Mouse (Mus musculus): ENCODE measurements around the gene Prpf38a. TPM values are rescaled to one million over a fixed set of nuclear protein-coding genes. Genes with fewer than 3 reads are reported as not detected.

Prpf38a gene
- 10 to 100 TPM; 35.1 to 37.0 TPM for total RNA-seq (2021)
- long read RNA-seq, experiment 1, transcript Prpf38a-201 (10 exons, 1,516 nt): major isoform, 29 of 30 reads
- long read RNA-seq, experiment 1, partial matches to known transcripts: 0 of 30 reads
- long read RNA-seq, experiment 1, other reads (novel, unspliced or antisense): 1 of 30 reads
- long read RNA-seq, experiment 2, transcript Prpf38a-201 (10 exons, 1,516 nt): major isoform, 41 of 45 reads
- long read RNA-seq, experiment 2, partial matches to known transcripts: 2 of 45 reads
- long read RNA-seq, experiment 2, other reads (novel, unspliced or antisense): 2 of 45 reads

DNA sequence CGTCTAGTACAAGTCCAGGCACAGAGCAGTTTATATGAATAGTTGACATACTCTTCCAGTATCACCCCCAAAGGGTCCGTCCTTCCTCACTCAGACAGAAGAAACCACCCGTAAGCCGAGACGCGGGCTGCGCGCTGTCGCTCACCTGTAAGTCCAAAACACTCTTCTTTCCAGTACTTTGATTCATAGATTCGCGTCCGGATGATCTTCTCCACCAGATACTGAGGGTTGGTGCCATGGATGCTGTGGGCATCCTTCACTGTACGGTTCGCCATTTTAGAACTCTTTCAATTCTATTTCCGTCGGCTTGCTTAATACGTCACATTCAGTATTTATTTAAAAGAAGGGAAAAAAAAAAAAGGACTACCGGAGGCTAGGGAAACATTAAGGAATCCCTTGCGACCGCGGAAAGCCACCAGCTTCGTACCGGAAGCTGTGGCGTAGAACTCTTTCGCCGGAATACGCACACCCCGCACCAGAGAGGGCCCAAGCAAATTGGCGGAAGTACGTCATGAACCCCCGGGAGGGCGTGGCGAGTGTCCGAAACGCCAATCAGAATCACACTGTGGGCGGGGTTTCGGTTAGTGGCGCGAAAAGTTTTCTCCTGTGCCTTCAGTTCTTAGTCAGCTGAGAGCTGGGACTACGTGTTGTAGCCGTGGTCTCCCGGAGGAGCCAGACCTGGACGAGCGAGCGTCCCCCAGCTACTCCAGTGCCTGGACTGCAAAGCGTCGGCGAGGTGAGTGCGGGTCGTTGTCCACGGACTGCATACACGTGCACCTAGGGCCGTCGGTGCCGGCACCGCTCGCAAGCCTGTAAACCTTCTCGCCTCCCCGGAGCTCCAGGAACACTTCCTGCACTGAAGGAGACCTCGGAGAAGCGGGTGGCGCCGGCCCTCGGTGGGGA, at the start of gene Prpf38a, which contains the start of gene Orc1:
Gene Prpf38a (minus strand): TSS at position 497 of the 903 bp plus-strand sequence.
Gene Orc1 (plus strand): TSS at position 584 of the 903 bp plus-strand sequence.
- peak; percentile 95 to 98 for DNase-seq (ENCODE audit: low spot score in 2 of 2)

DNA sequence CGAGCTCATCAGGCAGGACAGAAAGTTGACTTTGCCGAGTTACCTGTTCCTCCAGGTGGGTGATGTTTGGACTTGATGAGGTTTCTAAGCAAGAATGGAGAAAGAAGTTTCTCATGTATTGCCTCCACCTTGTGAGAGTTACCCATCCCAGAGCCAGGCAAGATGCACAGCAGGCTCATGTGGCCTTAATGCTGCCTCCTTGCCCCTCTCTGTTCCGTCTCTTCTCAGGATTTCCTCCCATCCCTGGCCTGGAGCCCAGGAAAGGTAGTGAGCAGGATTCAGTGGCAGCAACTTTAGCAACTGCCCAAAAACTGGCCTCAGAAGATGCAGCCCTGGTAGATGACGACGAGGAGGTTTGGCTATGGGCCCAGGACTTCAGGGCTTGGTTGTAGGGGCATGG, 47.9 kb upstream of the Prpf38a start:
- DNase-seq (ENCODE audit: low spot score in 2 of 2): no peak

DNA sequence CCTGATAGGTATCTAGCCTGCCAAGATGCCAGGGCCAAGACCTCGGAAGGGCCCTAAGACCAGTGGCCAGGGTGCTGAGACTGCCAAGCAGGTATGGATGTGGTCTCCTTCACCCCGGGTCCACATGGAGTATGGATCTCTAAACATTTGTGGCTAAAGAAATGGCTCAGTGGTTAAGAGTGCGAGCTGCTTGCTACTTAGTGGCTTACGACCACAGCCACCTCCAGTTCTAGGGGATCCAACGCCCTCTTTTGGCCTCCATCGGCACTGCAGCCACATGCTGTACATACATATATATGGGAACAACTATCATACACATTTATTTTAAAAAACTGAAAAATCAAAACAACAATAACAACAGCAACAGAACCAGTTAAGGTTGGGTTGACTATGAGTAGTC, 42.4 kb upstream of the Prpf38a start:
- DNase-seq (ENCODE audit: low spot score in 2 of 2): no peak

DNA sequence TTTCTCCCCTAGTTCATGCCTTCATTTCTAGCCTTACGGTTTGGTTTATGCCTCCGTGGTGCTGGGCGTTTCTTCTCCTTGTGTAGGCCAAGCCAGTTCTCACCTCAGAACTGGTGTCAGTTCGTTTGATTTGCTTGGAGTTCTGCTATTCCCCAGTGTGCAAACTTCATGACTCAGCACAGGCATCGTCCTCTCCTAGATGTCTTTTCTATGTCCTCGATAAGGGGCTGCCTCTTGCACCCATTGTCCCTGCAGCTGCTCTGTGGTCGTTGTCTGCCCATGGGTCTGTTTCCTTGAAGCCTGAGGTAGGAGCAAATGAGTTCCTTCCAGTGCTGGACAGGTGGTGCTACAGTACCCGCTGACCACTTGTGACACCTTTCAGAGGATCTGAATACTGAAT, 41.4 kb upstream of the Prpf38a start:
- DNase-seq (ENCODE audit: low spot score in 2 of 2): no peak

DNA sequence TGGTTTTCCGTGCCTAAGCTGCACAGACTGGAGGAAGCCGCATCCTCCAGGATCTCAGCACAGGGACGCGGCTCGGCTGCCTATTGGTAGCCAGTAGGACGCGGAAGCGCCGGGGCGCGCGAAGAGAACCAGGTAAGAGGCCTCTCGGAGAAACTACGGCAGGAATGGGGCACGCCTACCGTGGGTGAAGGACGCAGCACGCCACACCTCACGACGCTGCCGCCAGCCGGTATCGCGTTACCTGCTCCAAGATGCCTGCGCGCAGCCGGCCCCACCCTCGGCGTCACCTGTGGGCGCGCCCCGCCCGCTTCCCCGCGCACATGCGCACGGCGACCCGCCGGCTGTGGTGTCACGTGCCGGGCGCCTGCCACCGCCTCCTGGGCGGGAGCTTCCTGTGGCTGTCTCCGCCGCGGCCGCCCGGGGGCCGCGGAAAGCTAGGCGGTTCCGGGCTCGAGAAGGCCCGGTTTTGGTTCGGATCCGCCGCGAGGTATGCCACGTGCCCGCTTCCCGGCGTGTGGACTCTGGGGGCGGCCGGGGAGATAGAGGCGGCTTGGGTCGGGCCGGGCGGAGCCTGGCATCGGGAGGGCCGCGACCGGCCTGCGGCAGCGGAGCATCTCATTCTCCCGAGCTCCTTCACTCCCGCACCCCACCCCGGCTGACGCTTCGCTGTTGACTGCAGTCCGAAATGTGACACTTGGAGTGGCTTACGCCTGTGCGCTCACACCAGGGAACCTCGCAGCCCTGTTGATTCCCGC, 40.6 kb upstream of the Prpf38a start, which contains the start of gene Cc2d1b:
Gene Cc2d1b (plus strand): TSS at position 354 of the 755 bp plus-strand sequence.
- DNase-seq (ENCODE audit: low spot score in 2 of 2): peak; percentile 85 to 90

DNA sequence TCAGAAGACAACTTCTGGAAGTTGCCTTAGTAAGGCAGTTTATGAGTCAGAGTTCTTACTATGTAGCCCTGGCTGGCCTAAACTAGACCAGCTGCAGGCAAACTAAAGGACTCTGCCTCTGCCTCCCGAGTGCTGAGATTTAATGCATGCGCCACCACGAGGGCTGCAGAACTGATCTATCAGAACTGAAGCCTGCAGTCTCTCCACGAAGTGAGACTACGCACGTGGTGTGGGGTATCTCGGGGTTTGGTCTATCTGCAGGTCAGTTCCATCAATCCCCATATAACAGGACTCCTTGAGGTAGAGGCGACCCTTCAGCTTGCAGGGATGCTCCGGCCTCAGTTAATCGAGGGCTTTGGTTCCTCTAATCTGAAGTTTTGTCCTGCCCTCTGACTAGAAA, 40.0 kb upstream of the Prpf38a start:
- no peak for DNase-seq (ENCODE audit: low spot score in 2 of 2)

DNA sequence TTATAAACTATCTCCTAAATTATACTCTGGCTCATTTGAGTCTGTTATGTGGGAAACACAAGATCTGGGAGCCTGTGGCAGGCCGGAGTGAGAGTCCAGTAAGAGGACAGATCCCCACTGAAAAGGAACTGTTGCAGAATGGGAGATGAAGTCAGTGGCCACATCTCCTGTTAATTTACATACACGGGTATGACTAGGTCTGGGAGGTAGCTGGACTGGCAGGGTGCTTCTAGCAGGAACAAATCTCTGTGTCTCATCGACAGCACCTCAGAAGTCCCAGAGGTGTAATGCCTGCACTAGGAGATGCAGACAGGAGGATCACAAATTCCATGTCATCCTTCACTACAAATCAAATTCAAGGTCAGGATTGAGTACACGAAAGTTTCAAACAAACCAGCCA, 39.5 kb upstream of the Prpf38a start:
- DNase-seq (ENCODE audit: low spot score in 2 of 2): no peak

DNA sequence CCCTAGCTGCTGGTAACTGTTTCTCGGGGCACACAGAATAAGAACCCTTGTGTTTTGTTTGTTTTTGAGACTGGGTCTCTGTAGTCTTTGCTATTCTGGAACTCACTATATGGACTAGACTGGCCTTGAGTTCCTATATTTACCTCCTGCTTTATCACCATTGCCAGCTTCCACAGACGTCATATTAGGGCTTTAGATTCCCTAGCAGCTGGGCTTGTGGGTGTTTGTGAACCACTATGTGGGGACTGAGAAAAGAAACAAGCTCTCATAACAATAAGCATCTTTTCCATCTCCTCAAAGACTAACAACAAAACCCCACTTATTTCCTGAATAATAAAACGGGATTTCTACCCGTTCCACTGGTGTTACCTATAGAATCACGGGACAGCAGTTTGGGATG, 31.8 kb upstream of the Prpf38a start:
- DNase-seq (ENCODE audit: low spot score in 2 of 2): no peak

DNA sequence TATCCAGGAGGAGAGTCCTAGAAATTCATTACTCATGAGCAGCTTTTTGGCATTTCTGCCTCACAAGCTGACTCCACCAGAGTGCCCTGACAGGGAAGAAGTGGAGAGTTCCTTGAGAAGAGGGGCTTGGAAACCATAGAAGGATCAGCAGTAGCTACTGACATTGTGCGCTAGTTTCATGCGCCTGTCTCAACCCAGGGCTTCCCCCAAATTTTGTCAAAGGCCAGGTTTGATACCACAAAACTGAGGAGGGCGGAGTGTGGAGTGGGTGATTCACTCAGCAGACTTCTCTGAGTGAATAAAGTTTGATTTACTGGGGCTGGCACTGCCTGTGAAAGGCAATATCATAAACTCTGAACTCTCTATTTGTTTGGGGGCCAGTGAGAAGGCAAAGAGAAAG, 29.5 kb upstream of the Prpf38a start:
- no peak for DNase-seq (ENCODE audit: low spot score in 2 of 2)

DNA sequence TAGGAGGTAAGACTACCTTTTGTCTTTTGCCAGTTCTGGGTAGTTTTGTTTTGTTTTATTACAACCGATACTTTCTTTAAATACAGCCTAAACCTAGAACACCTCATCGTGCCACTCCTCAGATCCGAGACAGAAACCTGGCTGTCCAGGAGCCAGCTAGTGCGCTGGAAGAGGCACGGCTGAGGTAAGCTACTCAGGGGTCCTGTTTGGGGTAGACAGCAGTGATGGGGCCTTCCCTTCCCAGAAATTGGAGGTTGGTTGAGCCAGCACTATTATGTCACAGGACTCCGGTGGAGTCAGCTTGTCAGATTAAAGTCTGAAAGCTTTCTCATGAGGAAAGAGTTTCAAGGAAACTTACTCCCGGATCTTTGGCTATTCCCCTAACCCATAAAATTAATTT, 22.7 kb upstream of the Prpf38a start:
- DNase-seq (ENCODE audit: low spot score in 2 of 2): no peak

DNA sequence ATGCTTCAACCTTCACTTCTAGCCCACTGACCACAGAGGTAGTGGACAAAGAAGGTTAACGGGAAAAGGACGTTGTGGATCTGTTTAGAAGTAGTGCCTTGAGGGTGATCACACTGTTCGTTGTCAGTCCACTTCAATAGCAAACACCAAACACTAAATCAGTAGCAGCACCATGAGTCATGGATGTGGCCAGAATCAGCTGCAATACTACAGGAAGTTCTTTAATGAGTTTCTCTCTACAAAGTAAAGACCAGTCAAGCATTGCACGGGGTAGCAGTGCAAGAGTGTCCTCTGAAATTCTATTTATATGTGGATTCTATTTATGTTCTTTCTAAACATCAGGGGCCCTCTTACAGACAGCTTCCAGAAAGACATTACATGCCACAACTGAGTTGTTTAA, 19.2 kb upstream of the Prpf38a start:
- DNase-seq (ENCODE audit: low spot score in 2 of 2): no peak

DNA sequence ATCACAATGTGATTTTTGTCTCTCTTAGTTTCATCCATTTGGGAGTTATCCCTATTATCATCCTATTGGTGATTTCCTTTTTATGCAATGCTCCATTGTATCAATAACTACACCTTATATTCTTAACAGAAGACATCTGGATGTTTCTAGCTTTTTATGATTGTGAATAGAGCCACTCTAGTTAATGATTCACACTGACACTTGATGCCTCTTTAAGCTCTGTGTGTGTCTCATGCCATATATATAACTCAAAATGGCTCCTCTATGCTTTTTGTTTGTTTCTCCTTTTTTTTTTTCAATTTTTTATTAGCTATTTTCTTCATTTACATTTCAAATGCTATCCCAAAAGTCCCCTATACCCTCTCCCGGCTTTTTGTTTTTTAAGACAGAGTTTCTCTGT, 16.6 kb upstream of the Prpf38a start:
- no peak for DNase-seq (ENCODE audit: low spot score in 2 of 2)

DNA sequence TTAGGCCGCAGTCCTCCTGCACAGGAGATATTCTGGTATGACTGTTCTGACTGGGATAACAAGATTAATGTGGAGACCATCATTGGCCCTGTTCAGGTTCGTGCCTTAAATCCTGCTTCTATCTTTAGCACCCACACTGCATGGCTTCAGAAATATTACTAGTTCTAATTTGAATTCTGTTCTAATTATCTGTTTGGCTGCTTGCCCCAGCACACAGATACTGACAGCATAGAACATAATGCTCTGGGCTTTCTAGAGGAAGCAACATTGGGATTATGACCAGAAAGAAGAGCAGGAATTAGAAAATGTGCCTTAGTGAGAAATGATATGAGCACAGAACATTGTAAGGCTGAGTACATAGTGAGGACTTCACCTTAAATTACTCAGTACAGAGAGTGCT, 14.2 kb upstream of the Prpf38a start:
- DNase-seq (ENCODE audit: low spot score in 2 of 2): peak; percentile 14 to 64

DNA sequence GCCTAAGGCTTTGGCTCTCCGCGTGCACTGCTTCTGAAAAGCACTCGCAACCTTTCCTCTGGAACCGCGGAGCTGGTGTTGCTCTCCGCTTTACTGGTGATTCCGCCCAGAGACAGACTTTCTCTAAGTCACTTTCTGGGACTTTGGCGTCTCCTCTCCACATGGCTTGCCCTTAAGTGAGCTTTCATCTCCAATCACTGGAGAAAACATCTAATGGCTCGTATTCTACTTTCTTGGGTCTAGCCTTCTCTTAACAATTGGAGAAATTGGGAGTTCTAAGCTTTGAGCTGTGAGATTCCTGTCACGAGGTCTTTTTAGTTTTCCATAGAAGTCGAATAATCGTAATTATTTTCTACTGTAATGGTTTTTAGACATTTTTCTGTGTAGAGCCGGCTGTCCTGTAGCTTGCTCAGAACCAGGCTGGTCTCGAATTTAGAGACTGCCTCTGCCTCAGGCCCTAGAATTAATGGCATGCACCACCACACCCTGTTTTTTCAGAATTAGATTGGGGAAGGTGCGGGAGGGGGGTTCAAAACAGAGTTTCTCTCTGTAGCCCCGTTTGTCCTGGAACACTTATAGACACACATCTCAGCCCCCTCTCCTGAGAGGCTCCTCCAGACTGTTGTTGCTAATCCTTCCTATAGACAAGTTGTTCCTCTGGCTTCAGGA, 741 bp upstream of the Prpf38a start:
- DNase-seq (ENCODE audit: low spot score in 2 of 2): no peak

DNA sequence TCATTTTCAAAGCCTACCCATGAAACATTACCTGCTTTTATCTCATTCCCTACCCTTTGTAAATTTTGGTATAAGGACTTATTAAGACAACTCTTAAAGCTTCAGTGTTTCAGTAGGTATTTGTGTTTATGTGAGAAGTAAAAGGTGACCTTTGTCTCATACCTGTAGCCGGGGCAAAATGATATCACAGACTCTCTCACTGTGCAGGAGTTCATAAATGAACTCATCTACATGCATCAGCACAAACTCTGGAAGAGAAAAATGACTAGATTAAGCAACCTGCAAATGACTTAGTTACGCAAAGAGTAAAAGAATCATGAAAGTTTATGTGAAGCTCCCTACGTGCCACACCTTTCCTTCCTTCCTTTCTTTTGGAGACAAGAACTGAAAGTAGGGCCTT, 6.5 kb downstream of the Prpf38a start:
- DNase-seq (ENCODE audit: low spot score in 2 of 2): no peak

DNA sequence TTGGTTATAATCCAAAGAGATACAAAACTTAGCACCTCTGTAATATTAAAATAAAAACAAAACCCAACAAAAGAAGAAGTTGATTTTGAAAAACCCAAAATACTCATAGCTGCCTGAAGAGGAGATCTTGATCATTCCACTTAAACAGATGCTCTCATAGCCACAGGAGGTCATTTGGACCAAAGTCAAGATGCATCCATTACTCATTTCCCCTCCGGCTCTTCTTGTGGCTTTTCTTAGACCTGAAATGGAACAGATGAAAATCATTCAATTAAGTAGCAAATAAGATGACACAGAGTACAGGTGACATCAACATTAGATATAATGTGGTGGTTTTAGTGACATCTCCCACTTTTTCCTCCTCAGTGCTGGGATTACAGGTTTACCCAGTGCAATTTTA, 14.1 kb downstream of the Prpf38a start:
- DNase-seq (ENCODE audit: low spot score in 2 of 2): no peak

DNA sequence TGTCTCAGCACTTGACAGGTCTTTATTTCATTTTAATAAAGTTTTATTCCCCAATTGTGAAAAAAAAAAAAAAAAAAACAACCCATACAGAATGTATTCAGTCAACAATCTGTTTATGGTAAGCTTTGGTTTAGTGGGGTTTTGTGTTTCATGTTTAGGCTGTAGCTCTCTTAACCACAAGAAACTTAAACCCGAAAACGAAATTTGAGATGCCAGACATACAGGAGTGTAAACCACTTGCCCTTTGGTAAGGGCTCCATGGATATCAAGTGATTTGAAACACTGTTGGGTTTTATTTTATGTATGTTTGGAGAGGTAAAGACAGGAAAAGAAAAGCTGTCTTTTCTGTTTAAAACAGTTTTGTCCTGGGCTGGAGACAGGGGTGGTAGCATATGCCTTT, 39.4 kb downstream of the Prpf38a start:
- DNase-seq (ENCODE audit: low spot score in 2 of 2): no peak
